Comparison of ENCODE assay signal across 19 mouse cellular contexts in genomic region chr6:136493486-136493885, GRCm38 (mm10).
"Had no signal": no experiment of that assay in that cellular context is flagged by ENCODE, and none has a peak within 500 bp of the region (broad histone marks: within the 10 kb centered on the region; RNA-seq: fewer than 3 reads in every experiment).

No protein-coding gene starts in this region.

- H3K36me3 ChIP-seq: kidney, embryonic 15.5 days; midbrain, embryonic 12.5 days; midbrain, embryonic 15.5 days; neural tube, embryonic 12.5 days; neural tube, embryonic 15.5 days; stomach, embryonic 15.5 days had no signal

- DNase-seq: kidney, adult 8-10 months; kidney, postnatal 10 days; kidney, postnatal 36 days; left cerebral cortex, postnatal 4 days; liver, postnatal 0 days; lung, embryonic 14.5 days; right cerebral cortex, adult 18-20 months; right cerebral cortex, postnatal 25 days; spleen, adult 18-20 months; thymus, postnatal 25 days had no signal

- H3K4me3 ChIP-seq: kidney, embryonic 15.5 days; midbrain, embryonic 12.5 days; midbrain, embryonic 15.5 days; neural tube, embryonic 12.5 days; neural tube, embryonic 15.5 days; stomach, embryonic 15.5 days had no signal

- H3K9ac ChIP-seq: kidney, embryonic 15.5 days; liver, embryonic 14.5 days; liver, postnatal 0 days; lung, embryonic 14.5 days; midbrain, embryonic 12.5 days; midbrain, embryonic 15.5 days; neural tube, embryonic 12.5 days; neural tube, embryonic 15.5 days; stomach, embryonic 15.5 days had no signal

- H3K9me3 ChIP-seq: kidney, embryonic 15.5 days; midbrain, embryonic 12.5 days; midbrain, embryonic 15.5 days; neural tube, embryonic 12.5 days; neural tube, embryonic 15.5 days; stomach, embryonic 15.5 days had no signal

- H3K4me1 ChIP-seq: midbrain, embryonic 12.5 days; midbrain, embryonic 15.5 days; neural tube, embryonic 12.5 days; neural tube, embryonic 15.5 days; stomach, embryonic 15.5 days had no signal

- H3K27me3 ChIP-seq: kidney, embryonic 15.5 days; midbrain, embryonic 12.5 days; midbrain, embryonic 15.5 days; neural tube, embryonic 12.5 days; neural tube, embryonic 15.5 days; stomach, embryonic 15.5 days had no signal

- ATAC-seq: liver, postnatal 0 days; lung, postnatal 0 days; midbrain, embryonic 15.5 days had no signal

- H3K27ac ChIP-seq: kidney, embryonic 15.5 days; liver, embryonic 14.5 days; macrophage; midbrain, embryonic 12.5 days; midbrain, embryonic 15.5 days; neural tube, embryonic 12.5 days; neural tube, embryonic 15.5 days had no signal

- H3K4me2 ChIP-seq: kidney, embryonic 15.5 days; lung, embryonic 14.5 days; midbrain, embryonic 12.5 days; midbrain, embryonic 15.5 days; neural tube, embryonic 12.5 days; neural tube, embryonic 15.5 days; stomach, embryonic 15.5 days had no signal
